Mouse (Mus musculus): ENCODE data around the gene Pi4kb. TPM values are rescaled to one million over a fixed set of nuclear protein-coding genes. Genes with fewer than 3 reads are reported as not detected.
"Not testable (repeated sequence)": the region's sequence is repeated elsewhere in the genome, so short reads cannot be mapped to it uniquely, and the experiment has no call there.

The Pi4kb gene
- total RNA-seq, 2 experiments from 2014 or later: 23.4 to 24.0 TPM

DNA sequence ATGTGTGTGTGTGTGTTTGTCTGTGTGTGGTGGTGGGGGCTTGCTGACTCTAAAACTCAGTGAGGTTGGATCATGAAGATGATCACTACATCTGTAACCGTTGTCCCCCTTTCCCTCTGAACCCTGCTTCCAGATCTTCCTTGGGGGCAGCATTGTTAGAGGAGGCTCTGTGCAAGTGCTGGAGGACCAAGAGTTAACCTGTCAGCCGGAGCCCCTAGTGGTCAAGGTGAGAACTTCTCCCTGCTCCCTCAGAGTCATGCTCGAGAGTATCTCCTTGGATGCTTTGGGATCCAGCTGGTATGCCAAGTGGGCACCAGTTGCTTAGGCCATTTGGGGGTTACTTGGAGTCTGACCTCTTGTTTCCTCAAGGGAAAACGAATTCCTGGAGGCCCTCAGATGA, 30.8 kb upstream of the Pi4kb start:
- H3K4me3 ChIP-seq; intact Hi-C loops (cut with DNase I); H3K27ac ChIP-seq; DNase-seq: not testable (repeated sequence)
- peak; percentile 52 for TF ChIP-seq CTCF (IDR thresholded peaks at IDR 0.05)

DNA sequence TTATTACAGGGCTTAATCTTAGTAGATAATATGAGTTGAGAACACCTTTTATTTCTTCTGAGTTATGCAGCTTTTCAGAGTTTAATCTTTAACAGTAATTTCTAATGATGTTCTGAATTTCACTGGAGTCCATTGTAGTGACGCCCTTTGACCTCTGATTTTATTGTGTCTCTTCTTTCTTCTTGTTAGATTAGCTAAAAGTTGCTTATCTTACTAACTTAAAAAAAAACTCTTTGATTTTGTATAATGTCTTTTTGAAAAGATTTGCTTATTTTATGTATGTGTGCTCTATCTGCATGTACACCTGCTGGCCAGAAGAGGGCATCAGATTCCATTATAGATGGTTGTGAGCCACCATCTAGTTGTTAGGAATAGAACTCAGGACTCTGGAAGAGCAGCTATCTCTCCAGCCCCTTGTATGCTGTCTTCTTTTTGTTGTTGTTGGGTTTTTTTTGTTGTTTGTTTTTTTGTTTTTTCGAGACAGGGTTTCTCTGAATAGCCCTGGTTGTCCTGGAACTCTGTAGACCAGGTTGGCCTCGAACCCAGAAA, 26.4 kb upstream of the Pi4kb start:
- DNase-seq: no peak
- intact Hi-C loops (cut with DNase I): loop anchor here (1.0 kb wide), 1 partner anchor 49 kb away; no protein-coding TSS in a partner anchor
- peak; percentile 90 for TF ChIP-seq CTCF (IDR thresholded peaks at IDR 0.05)
- Histone ChIP-seq H3K27ac (no peak overlapping the region), H3K4me3 (no peak overlapping the region)

DNA sequence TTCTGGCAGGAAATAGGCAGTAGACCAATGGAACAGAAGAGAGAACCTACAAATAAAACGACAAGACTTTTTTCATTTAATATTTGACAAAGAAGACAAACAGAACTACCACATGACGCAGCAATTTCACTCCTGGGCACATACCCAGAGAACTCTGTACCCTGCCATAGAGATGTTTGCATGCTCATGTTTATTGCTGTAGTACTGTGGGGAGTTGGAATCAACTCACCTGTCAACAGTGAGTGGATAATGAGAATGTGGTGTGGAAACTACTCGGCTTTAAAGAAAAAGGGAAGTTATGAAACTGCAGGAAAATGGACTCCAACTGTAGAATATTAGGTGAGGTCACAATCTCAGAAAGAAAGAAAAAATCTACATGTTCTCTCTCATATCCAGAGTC, 24.9 kb upstream of the Pi4kb start:
- intact Hi-C loops (cut with DNase I): no loop called here
- H3K27ac ChIP-seq: no peak overlapping the region
- H3K4me3 ChIP-seq: no peak overlapping the region
- TF ChIP-seq CTCF (IDR thresholded peaks at IDR 0.05): no peak
- DNase-seq: no peak

DNA sequence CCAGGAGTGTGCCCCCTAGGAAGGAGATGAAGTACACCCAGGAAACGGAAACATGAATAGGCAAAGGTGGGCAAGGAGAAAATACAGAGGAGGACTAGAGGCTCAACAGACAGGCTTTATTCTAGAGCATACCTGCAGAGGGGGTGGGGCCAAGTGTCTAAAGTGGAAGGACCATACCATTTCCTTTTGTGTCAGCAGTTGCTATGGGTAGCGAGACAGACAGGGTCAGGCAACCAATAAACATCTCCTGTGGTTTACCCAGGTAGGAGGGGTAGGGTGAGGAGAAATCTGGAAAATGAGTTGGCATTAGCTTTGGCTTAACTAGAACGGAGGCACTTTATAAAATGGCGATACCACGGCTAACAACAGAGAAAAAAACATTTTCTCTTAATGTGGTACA, 21.7 kb upstream of the Pi4kb start:
- H3K4me3 ChIP-seq: peak overlapping the region; percentile 98
- no peak for DNase-seq
- intact Hi-C loops (cut with DNase I): no loop called here
- H3K27ac ChIP-seq: no peak overlapping the region; the same call in 1 of the 2 replicates
- TF ChIP-seq CTCF (IDR thresholded peaks at IDR 0.05): no peak

DNA sequence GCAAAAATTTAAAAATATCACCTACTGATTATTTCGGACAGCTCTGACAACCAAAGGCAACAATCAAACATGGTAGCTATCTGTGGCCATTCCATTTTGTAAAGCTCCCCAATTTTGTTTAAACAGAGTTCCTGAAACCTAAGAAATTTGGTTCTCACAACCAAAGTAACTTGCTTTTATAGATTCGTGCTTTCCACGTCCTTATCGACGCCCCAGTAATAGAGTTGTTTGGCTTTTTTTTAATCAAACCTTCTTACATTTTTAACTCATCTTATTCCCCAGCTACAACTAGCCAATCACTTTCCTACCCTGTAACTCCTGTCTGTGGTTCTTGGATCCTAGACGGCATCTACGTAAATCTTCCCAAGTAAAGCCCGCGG, 21.2 kb upstream of the Pi4kb start:
- peak overlapping the region; percentile 94 for H3K27ac ChIP-seq
- TF ChIP-seq CTCF (IDR thresholded peaks at IDR 0.05): no peak
- no peak for DNase-seq
- intact Hi-C loops (cut with DNase I): no loop called here
- peak overlapping the region; percentile 98 for H3K4me3 ChIP-seq

DNA sequence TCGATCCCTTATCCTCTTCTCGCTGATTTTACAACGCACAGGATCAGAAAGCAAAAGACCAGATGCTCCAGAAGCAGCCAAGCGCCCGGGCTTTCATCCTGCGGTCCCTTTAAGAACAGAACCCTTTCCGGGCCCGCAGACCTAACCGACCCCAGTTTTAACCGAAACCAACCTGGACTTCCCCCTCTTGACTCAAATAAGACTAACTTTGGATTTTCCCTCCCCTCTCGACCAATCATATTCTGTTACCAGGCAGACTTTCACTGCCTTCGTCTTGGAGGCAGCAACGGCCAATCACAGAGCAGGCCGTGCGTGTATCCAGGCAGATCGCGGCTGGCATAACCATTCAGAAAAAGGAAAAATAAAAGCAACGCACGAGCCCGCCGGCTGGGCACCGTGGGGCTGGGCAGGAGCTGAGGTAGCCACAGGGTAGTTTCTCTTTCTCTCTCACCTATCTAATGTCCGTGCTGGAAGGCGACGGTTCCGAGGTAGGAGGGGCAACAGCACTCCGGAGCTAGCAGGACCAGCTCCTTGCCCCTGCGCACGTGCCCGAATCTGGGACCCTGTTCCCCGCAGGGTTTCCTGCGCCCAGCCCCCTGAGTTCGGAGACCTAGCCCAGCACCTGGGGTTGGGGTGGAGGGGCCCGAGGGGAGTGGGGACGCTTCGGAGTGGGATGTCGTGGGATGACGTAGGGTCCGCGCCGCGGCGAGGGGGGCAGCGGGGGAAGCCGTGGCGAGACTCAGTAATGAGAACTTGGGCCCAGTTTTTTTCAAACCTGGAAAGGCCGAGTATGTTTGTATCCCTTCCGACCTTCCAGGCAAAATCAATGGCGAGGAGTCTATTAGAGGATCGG, 20.5 kb upstream of the Pi4kb start, which contains the start of gene Rfx5:
TSS of gene Rfx5 (plus strand) at position 312 of the 853 bp plus-strand sequence.
- TF ChIP-seq CTCF (IDR thresholded peaks at IDR 0.05): no peak
- peak within 1 kb of the TSS; percentile 94 for H3K27ac ChIP-seq
- DNase-seq: peak; percentile 92
- intact Hi-C loops (cut with DNase I): loop anchor here (2.0 kb wide), 1 partner anchor 21 kb away; the partner anchor contains the start of gene Pi4kb
- H3K4me3 ChIP-seq: peak within 1 kb of the TSS; percentile 98

DNA sequence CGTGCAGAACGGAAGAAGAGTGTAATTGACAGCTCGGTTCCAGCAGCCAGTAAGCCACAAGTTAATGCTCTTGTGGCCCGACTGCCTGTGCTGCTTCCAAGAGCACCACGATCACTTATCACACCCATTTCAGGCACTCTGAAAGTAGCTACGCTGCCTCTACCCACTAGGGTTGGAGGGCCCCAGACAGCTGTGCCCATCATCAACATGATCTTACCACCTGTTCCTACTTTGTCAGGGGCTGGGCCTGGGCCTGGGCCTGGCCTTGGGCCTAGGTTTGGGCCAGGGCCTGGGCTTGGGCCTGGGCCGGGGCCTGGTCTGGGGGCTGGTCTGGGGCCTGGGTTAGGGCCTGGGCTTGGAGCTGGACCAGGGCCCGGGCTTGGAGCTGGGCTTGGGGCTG, 16.2 kb upstream of the Pi4kb start:
- TF ChIP-seq CTCF (IDR thresholded peaks at IDR 0.05): no peak
- H3K27ac ChIP-seq: 0 out of 2 replicates have a peak overlapping the region, but pooled peaks have one; percentile 28
- intact Hi-C loops (cut with DNase I): no loop called here
- no peak overlapping the region for H3K4me3 ChIP-seq
- DNase-seq: no peak

DNA sequence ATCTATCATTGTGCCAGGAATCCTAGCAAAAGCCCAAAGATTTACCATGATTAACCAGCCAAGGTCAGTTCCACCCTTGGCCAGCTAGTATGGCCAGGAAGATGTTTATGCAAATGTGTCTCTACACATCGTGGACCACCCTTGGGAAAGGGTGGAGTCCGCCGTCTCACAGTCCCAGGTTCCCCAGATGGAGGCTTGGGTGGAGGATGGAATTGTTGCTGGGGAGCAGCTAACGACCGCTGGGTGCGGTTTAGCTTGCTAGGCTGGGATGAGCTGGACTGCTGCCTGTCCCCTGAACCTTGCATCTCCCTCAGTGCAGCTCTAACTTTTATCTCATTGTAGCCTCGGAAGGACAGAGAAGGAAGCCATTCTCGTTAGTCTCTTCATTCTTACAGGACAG, 14.7 kb upstream of the Pi4kb start:
- no peak overlapping the region for H3K4me3 ChIP-seq
- peak overlapping the region; percentile 46; the same call in 1 of the 2 replicates for H3K27ac ChIP-seq
- intact Hi-C loops (cut with DNase I): no loop called here
- DNase-seq: peak; percentile 53
- TF ChIP-seq CTCF (IDR thresholded peaks at IDR 0.05): no peak

DNA sequence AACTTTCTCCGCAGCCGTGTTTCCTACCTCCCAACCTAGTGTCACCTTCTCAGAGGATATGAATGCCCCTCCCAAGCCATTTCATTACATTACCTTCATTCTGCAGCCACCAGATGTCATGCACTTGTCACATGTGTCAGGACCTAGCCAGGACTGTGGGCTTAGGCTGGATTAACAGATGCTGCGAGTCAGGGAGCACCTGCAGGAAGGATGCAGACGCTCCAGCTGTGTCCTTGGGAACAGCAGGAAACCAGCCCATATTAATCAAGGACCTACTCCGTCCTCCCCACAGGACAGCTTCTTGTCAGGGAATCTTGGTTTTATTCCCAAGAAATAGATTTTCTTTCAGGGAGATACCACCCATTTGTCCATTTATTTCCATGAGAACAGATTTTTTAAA, 14.2 kb upstream of the Pi4kb start:
- H3K4me3 ChIP-seq: no peak overlapping the region
- TF ChIP-seq CTCF (IDR thresholded peaks at IDR 0.05): no peak
- DNase-seq: no peak
- intact Hi-C loops (cut with DNase I): no loop called here
- 0 out of 2 replicates have a peak overlapping the region, but pooled peaks have one; percentile 46 for H3K27ac ChIP-seq

DNA sequence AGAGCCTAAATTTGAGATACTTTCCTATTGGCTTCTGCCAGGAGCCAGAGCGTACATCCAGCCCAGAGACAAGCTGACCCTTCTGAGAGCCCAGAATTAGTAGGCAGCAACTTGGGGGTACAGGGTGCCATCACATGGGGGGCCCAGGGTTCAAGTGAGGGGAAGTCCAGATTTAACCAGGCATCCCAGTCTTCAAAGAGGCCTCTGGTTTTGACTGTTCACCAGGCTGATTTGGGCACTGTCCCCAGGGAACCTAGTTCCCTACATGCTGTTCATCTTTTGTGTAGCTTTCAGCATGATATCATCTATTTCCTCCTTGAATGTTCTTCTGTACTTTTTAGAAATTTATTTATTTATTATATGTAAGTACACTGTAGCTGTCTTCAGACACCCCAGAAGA, 9.5 kb upstream of the Pi4kb start:
- H3K4me3 ChIP-seq: no peak overlapping the region
- no peak for TF ChIP-seq CTCF (IDR thresholded peaks at IDR 0.05)
- intact Hi-C loops (cut with DNase I): no loop called here
- DNase-seq: no peak
- H3K27ac ChIP-seq: no peak overlapping the region

DNA sequence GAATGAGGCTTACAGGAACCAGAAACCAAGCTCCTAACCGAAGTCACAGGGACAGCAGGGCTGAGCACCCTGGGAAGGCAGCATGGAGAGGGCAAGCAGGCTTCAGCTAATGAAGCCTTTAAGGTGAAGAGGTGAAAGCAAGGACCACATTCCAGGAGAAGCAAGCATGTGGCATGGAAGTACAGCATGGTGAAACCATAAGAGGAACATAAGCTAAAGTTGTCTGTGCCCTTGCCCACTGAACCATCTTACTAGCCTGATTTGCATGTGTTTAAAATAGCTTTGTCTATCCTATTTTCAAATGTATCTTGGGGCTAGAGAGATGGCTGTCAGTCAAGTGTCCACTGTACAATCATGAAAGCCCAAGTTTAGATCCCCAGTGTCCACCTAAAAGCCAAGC, 8.7 kb upstream of the Pi4kb start:
- TF ChIP-seq CTCF (IDR thresholded peaks at IDR 0.05): no peak
- no peak for DNase-seq
- no peak overlapping the region for H3K27ac ChIP-seq
- H3K4me3 ChIP-seq: no peak overlapping the region
- intact Hi-C loops (cut with DNase I): no loop called here

DNA sequence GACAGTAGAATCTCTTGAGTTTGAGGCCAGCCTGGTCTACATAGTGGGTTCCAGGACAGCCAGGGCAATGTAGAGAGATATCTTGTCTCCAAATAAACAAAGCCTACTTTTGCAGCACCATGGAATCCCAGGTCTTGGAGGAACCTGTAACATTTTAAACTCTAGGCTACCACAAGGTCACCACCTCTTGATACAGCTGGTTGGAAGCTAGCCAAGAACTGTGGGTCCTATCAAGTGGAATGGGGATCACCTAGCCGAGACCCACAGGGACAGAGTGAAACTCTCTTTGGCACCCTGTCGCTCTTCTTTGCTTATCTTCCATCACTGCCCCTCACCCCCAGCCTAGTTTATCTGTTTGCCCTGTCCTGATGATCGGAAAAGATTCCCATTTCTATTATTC, 2.0 kb upstream of the Pi4kb start:
- H3K27ac ChIP-seq: no peak overlapping the region

DNA sequence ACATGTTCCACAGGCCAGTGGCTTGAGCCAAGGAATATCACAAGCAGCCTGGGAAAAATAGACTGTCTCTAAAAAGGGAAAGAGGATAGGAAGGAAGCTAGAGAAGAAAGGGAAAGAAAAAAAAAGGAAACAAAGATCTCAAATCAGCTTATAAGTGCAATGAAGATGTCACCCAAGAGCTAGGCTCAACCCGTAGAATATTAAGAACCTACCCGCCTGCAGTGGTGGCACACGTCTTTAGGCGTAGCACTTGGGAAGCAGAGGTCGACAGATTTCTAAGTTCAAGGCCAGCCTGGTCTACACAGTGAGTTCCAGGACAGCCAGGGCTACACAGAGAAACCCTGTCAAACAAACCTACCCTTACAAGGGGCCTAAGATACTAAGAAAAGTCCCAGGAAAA, 911 bp upstream of the Pi4kb start:
- intact Hi-C loops (cut with DNase I): loop anchor here (2.0 kb wide), 1 partner anchor 19 kb away; the partner anchor contains the start of gene Rfx5
- no peak overlapping the region; the same call in 1 of the 2 replicates for H3K27ac ChIP-seq

More for the DNA sequence above, 2.0 kb upstream of the Pi4kb start:
- intact Hi-C loops (cut with DNase I): no loop called here
- no peak overlapping the region for H3K4me3 ChIP-seq
- no peak for TF ChIP-seq CTCF (IDR thresholded peaks at IDR 0.05)
- no peak for DNase-seq

More for the DNA sequence above, 911 bp upstream of the Pi4kb start:
- no peak for DNase-seq
- peak overlapping the region; percentile 85 for H3K4me3 ChIP-seq
- TF ChIP-seq CTCF (IDR thresholded peaks at IDR 0.05): no peak
